Mouse (Mus musculus): ENCODE data around the gene Hnrnpul2. TPM values are rescaled to one million over a fixed set of nuclear protein-coding genes. Genes with fewer than 3 reads are reported as not detected.
A peak's percentile ranks its signal among the peaks of the same experiment; 100 is the strongest.

Hnrnpul2 gene
- polyA plus RNA-seq, 1 experiment from 2014 or later, result 5.3 TPM

- H3K4me2 ChIP-seq (ENCODE audit: low read length), result peak overlapping the region; percentile 89
- H3K9me3 ChIP-seq (replicated peaks; ENCODE audit: control insufficient read depth, low read length, poor library complexity, severe bottlenecking), result no peaks in the 10 kb centered on the region
- peak overlapping the region; percentile 77 for H3K4me3 ChIP-seq (ENCODE audit: low read depth, low read length)
- no peak overlapping the region for H3K27ac ChIP-seq (ENCODE audit: low read length)
- H3K27me3 ChIP-seq (ENCODE audit: control insufficient read depth, insufficient read depth, low read depth, low read length), result no peaks in the 10 kb centered on the region
- peak overlapping the region; percentile 92; the same call in 1 of the 2 replicates for H3K9ac ChIP-seq (ENCODE audit: low read depth, low read length)
- no peaks in the 10 kb centered on the region; the same call in 1 of the 2 replicates for H3K36me3 ChIP-seq (ENCODE audit: control insufficient read depth, insufficient read depth, low read length)
- 10% methylated on average over 3 of the region's 3 CpGs for WGBS
- ATAC-seq, result no peak
- H3K4me1 ChIP-seq (ENCODE audit: control insufficient read depth, insufficient read depth, low read length), result peaks cover 11% of the 10 kb centered on the region
These were observed 61.2 kb downstream of the Hnrnpul2 start for GRCm38 (mm10) chr19:8881034-8881392.

- H3K36me3 ChIP-seq (ENCODE audit: control insufficient read depth, insufficient read depth, low read length), result no peaks in the 10 kb centered on the region
- WGBS, result 54% methylated on average over 3 of the region's 3 CpGs
- no peaks in the 10 kb centered on the region for H3K9me3 ChIP-seq (replicated peaks; ENCODE audit: control insufficient read depth, low read length, poor library complexity, severe bottlenecking)
- H3K27me3 ChIP-seq (ENCODE audit: control insufficient read depth, insufficient read depth, low read depth, low read length), result no peaks in the 10 kb centered on the region
- peaks cover 23% of the 10 kb centered on the region for H3K4me1 ChIP-seq (ENCODE audit: control insufficient read depth, insufficient read depth, low read length)
- no peak within 1 kb of the TSS for H3K9ac ChIP-seq (ENCODE audit: low read depth, low read length)
- no peak within 1 kb of the TSS for H3K27ac ChIP-seq (ENCODE audit: low read length)
- H3K4me2 ChIP-seq (ENCODE audit: low read length), result no peak within 1 kb of the TSS
- H3K4me3 ChIP-seq (ENCODE audit: low read depth, low read length), result no peak within 1 kb of the TSS
- no peak for ATAC-seq
These were observed 63.8 kb downstream of the Hnrnpul2 start, which contains the start of the genes Lbhd1 and Gm49403 for GRCm38 (mm10) chr19:8883616-8884015. TSS of gene Lbhd1 (plus strand) at chr19:8883732. TSS of gene Gm49403 (plus strand) at chr19:8883930.

Other genes starting within 250 kb of the Hnrnpul2 start
- 11.7 and 13.6 TPM in 2 replicates for gene Slc22a8, start 228.8 kb upstream of the Hnrnpul2 start, polyA plus RNA-seq (2015; fragmentation: Nextera tagmentation; extraction: Ambion mirVana)
- gene Slc22a6, start 202.0 kb upstream of the Hnrnpul2 start, polyA plus RNA-seq (2015; fragmentation: Nextera tagmentation; extraction: Ambion mirVana), result 9.2 and 10.0 TPM in 2 replicates
- 0.53 and 0.65 TPM in 2 replicates for gene Chrm1, start 156.2 kb upstream of the Hnrnpul2 start, polyA plus RNA-seq (2015; fragmentation: Nextera tagmentation; extraction: Ambion mirVana)
- gene Slc3a2, start 96.6 kb upstream of the Hnrnpul2 start, polyA plus RNA-seq (2015; fragmentation: Nextera tagmentation; extraction: Ambion mirVana), result 176 and 182 TPM in 2 replicates
- 93.1 and 95.9 TPM in 2 replicates for gene Wdr74, start 84.2 kb upstream of the Hnrnpul2 start, polyA plus RNA-seq (2015; fragmentation: Nextera tagmentation; extraction: Ambion mirVana)
- gene 1700092M07Rik, start 79.3 kb upstream of the Hnrnpul2 start, polyA plus RNA-seq (2015; fragmentation: Nextera tagmentation; extraction: Ambion mirVana), result 1.2 and 1.8 TPM in 2 replicates
- 122 and 123 TPM in 2 replicates for gene Stx5a, start 78.6 kb upstream of the Hnrnpul2 start, polyA plus RNA-seq (2015; fragmentation: Nextera tagmentation; extraction: Ambion mirVana)
- gene Nxf1, start 62.9 kb upstream of the Hnrnpul2 start, polyA plus RNA-seq (2015; fragmentation: Nextera tagmentation; extraction: Ambion mirVana), result 146 and 169 TPM in 2 replicates
- 195 and 202 TPM in 2 replicates for gene Tmem223, start 49.0 kb upstream of the Hnrnpul2 start, polyA plus RNA-seq (2015; fragmentation: Nextera tagmentation; extraction: Ambion mirVana)
- 26.4 and 26.6 TPM in 2 replicates for gene Tmem179b, start 45.5 kb upstream of the Hnrnpul2 start, polyA plus RNA-seq (2015; fragmentation: Nextera tagmentation; extraction: Ambion mirVana)
- gene Taf6l, start 33.6 kb upstream of the Hnrnpul2 start, polyA plus RNA-seq (2015; fragmentation: Nextera tagmentation; extraction: Ambion mirVana), result 30.7 and 32.9 TPM in 2 replicates
- gene Polr2g, start 21.4 kb upstream of the Hnrnpul2 start, polyA plus RNA-seq (2015; fragmentation: Nextera tagmentation; extraction: Ambion mirVana), result 136 and 140 TPM in 2 replicates
- gene Zbtb3, start 17.5 kb upstream of the Hnrnpul2 start, polyA plus RNA-seq (2015; fragmentation: Nextera tagmentation; extraction: Ambion mirVana), result 7.6 and 8.9 TPM in 2 replicates
- gene Ttc9c, start 677 bp upstream of the Hnrnpul2 start, polyA plus RNA-seq (2015; fragmentation: Nextera tagmentation; extraction: Ambion mirVana), result 55.0 and 61.6 TPM in 2 replicates
- not detected in 2 replicates for gene AC129217.1, start 9.8 kb downstream of the Hnrnpul2 start, polyA plus RNA-seq (2015; fragmentation: Nextera tagmentation; extraction: Ambion mirVana)
- 101 and 105 TPM in 2 replicates for gene Bscl2, start 17.5 kb downstream of the Hnrnpul2 start, polyA plus RNA-seq (2015; fragmentation: Nextera tagmentation; extraction: Ambion mirVana)
- gene Gng3, start 19.2 kb downstream of the Hnrnpul2 start, polyA plus RNA-seq (2015; fragmentation: Nextera tagmentation; extraction: Ambion mirVana), result 477 and 539 TPM in 2 replicates
- 0.62 and 0.92 TPM in 2 replicates for gene Lrrn4cl, start 30.8 kb downstream of the Hnrnpul2 start, polyA plus RNA-seq (2015; fragmentation: Nextera tagmentation; extraction: Ambion mirVana)
- 130 and 142 TPM in 2 replicates for gene Ubxn1, start 51.5 kb downstream of the Hnrnpul2 start, polyA plus RNA-seq (2015; fragmentation: Nextera tagmentation; extraction: Ambion mirVana)
- gene Uqcc3, start 60.9 kb downstream of the Hnrnpul2 start, polyA plus RNA-seq (2015; fragmentation: Nextera tagmentation; extraction: Ambion mirVana), result 54.5 and 59.8 TPM in 2 replicates
- gene Lbhd1, start 63.7 kb downstream of the Hnrnpul2 start, polyA plus RNA-seq (2015; fragmentation: Nextera tagmentation; extraction: Ambion mirVana), result 30.5 and 31.7 TPM in 2 replicates
- not detected in 2 replicates for gene Gm49403, start 63.9 kb downstream of the Hnrnpul2 start, polyA plus RNA-seq (2015; fragmentation: Nextera tagmentation; extraction: Ambion mirVana)
- 35.4 and 39.2 TPM in 2 replicates for gene 1810009A15Rik, start 68.8 kb downstream of the Hnrnpul2 start, polyA plus RNA-seq (2015; fragmentation: Nextera tagmentation; extraction: Ambion mirVana)
- 0.43 TPM in 1 of 2 replicates, not detected in the other for gene Gm49416, start 68.9 kb downstream of the Hnrnpul2 start, polyA plus RNA-seq (2015; fragmentation: Nextera tagmentation; extraction: Ambion mirVana)
- 29.2 and 30.9 TPM in 2 replicates for gene Ints5, start 73.0 kb downstream of the Hnrnpul2 start, polyA plus RNA-seq (2015; fragmentation: Nextera tagmentation; extraction: Ambion mirVana)
- 76.8 and 84.0 TPM in 2 replicates for gene Ganab, start 78.1 kb downstream of the Hnrnpul2 start, polyA plus RNA-seq (2015; fragmentation: Nextera tagmentation; extraction: Ambion mirVana)
- 87.8 and 95.7 TPM in 2 replicates for gene B3gat3, start 100.4 kb downstream of the Hnrnpul2 start, polyA plus RNA-seq (2015; fragmentation: Nextera tagmentation; extraction: Ambion mirVana)
- gene Rom1, start 109.3 kb downstream of the Hnrnpul2 start, polyA plus RNA-seq (2015; fragmentation: Nextera tagmentation; extraction: Ambion mirVana), result 1.4 and 2.2 TPM in 2 replicates
- 8.6 and 9.1 TPM in 2 replicates for gene Eml3, start 109.5 kb downstream of the Hnrnpul2 start, polyA plus RNA-seq (2015; fragmentation: Nextera tagmentation; extraction: Ambion mirVana)
- 108 and 121 TPM in 2 replicates for gene Mta2, start 121.9 kb downstream of the Hnrnpul2 start, polyA plus RNA-seq (2015; fragmentation: Nextera tagmentation; extraction: Ambion mirVana)
- gene Tut1, start 133.8 kb downstream of the Hnrnpul2 start, polyA plus RNA-seq (2015; fragmentation: Nextera tagmentation; extraction: Ambion mirVana), result 25.6 and 26.2 TPM in 2 replicates
- gene Eef1g, start 147.0 kb downstream of the Hnrnpul2 start, polyA plus RNA-seq (2015; fragmentation: Nextera tagmentation; extraction: Ambion mirVana), result 283 and 293 TPM in 2 replicates
- 2.7 and 3.2 TPM in 2 replicates for gene Ahnak, start 169.3 kb downstream of the Hnrnpul2 start, polyA plus RNA-seq (2015; fragmentation: Nextera tagmentation; extraction: Ambion mirVana)